Mouse (Mus musculus): ENCODE results near the gene Wdr25. TPM values are rescaled to one million over a fixed set of nuclear protein-coding genes. Genes with fewer than 3 reads are reported as not detected.
A peak's percentile ranks its signal among the peaks of the same experiment; 100 is the strongest.

Wdr25 gene
- polyA plus RNA-seq, 1 experiment, result not detected

- 60% methylated on average over 7 of the region's 7 CpGs for WGBS
- H3K4me1 ChIP-seq (ENCODE audit: control insufficient read depth, insufficient read depth, low read length), result peaks cover 27% of the 10 kb centered on the region
These were observed 65.1 kb downstream of the Wdr25 start for GRCm38 (mm10) chr12:108958483-108958882.

GRCm38 (mm10) chr12:108958991-108959638, 65.7 kb downstream of the Wdr25 start:
- 17% methylated on average over 23 of the region's 23 CpGs for WGBS
- Histone ChIP-seq H3K27ac (ENCODE audit: insufficient read depth, low read depth, low read length) (no peak overlapping the region), H3K4me1 (ENCODE audit: control insufficient read depth, insufficient read depth, low read length) (peaks cover 21% of the 10 kb centered on the region), H3K4me3 (ENCODE audit: insufficient read depth, low read depth, low read length) (peak overlapping the region; percentile 24)
- no peak for TF ChIP-seq POLR2A (IDR thresholded peaks at IDR 0.05; ENCODE audit: insufficient read depth, low read depth, low read length)
- TF ChIP-seq CTCF (IDR thresholded peaks at IDR 0.05; ENCODE audit: insufficient read depth, low read depth, low read length), result no peak

More at GRCm38 (mm10) chr12:108958483-108958882, 65.1 kb downstream of the Wdr25 start:
- Histone ChIP-seq H3K27ac (ENCODE audit: insufficient read depth, low read depth, low read length) (no peak overlapping the region), H3K4me3 (ENCODE audit: insufficient read depth, low read depth, low read length) (no peak overlapping the region)
- no peak for TF ChIP-seq CTCF (IDR thresholded peaks at IDR 0.05; ENCODE audit: insufficient read depth, low read depth, low read length)
- TF ChIP-seq POLR2A (IDR thresholded peaks at IDR 0.05; ENCODE audit: insufficient read depth, low read depth, low read length), result no peak

GRCm38 (mm10) chr12:108959639-108960219, 66.3 kb downstream of the Wdr25 start:
- Histone ChIP-seq H3K4me3 (ENCODE audit: insufficient read depth, low read depth, low read length) (peak overlapping the region; percentile 24; the same call in 1 of the 2 replicates), H3K27ac (ENCODE audit: insufficient read depth, low read depth, low read length) (no peak overlapping the region), H3K4me1 (ENCODE audit: control insufficient read depth, insufficient read depth, low read length) (peaks cover 20% of the 10 kb centered on the region)
- no peak for TF ChIP-seq POLR2A (IDR thresholded peaks at IDR 0.05; ENCODE audit: insufficient read depth, low read depth, low read length)
- no peak for TF ChIP-seq CTCF (IDR thresholded peaks at IDR 0.05; ENCODE audit: insufficient read depth, low read depth, low read length)
- 42% methylated on average over 12 of the region's 12 CpGs for WGBS

- no peak for TF ChIP-seq CTCF (IDR thresholded peaks at IDR 0.05; ENCODE audit: insufficient read depth, low read depth, low read length)
- 36% methylated on average over 10 of the region's 10 CpGs for WGBS
These were observed 66.8 kb downstream of the Wdr25 start for GRCm38 (mm10) chr12:108960225-108960624.

GRCm38 (mm10) chr12:108967631-108968030, 74.2 kb downstream of the Wdr25 start:
- TF ChIP-seq CTCF (IDR thresholded peaks at IDR 0.05; ENCODE audit: insufficient read depth, low read depth, low read length), result no peak
- no peak for TF ChIP-seq POLR2A (IDR thresholded peaks at IDR 0.05; ENCODE audit: insufficient read depth, low read depth, low read length)
- H3K4me1 ChIP-seq (ENCODE audit: control insufficient read depth, insufficient read depth, low read length), result peaks cover 6% of the 10 kb centered on the region
- H3K4me3 ChIP-seq (ENCODE audit: insufficient read depth, low read depth, low read length), result no peak overlapping the region
- 92% methylated on average over 4 of the region's 4 CpGs for WGBS
- no peak overlapping the region for H3K27ac ChIP-seq (ENCODE audit: insufficient read depth, low read depth, low read length)

More at GRCm38 (mm10) chr12:108960225-108960624, 66.8 kb downstream of the Wdr25 start:
- H3K27ac ChIP-seq (ENCODE audit: insufficient read depth, low read depth, low read length), result no peak overlapping the region
- no peak overlapping the region for H3K4me3 ChIP-seq (ENCODE audit: insufficient read depth, low read depth, low read length)
- peaks cover 20% of the 10 kb centered on the region for H3K4me1 ChIP-seq (ENCODE audit: control insufficient read depth, insufficient read depth, low read length)

- no peak for TF ChIP-seq CTCF (IDR thresholded peaks at IDR 0.05; ENCODE audit: insufficient read depth, low read depth, low read length)
- TF ChIP-seq POLR2A (IDR thresholded peaks at IDR 0.05; ENCODE audit: insufficient read depth, low read depth, low read length), result no peak
- H3K27ac ChIP-seq (ENCODE audit: insufficient read depth, low read depth, low read length), result no peak overlapping the region
- 49% methylated on average over 10 of the region's 10 CpGs for WGBS
- no peak overlapping the region for H3K4me3 ChIP-seq (ENCODE audit: insufficient read depth, low read depth, low read length)
- H3K4me1 ChIP-seq (ENCODE audit: control insufficient read depth, insufficient read depth, low read length), result peaks cover 6% of the 10 kb centered on the region
These were observed 74.6 kb downstream of the Wdr25 start for GRCm38 (mm10) chr12:108968031-108968430.

GRCm38 (mm10) chr12:108971446-108971845, 78.0 kb downstream of the Wdr25 start:
- TF ChIP-seq POLR2A (IDR thresholded peaks at IDR 0.05; ENCODE audit: insufficient read depth, low read depth, low read length) (no peak), CTCF (IDR thresholded peaks at IDR 0.05; ENCODE audit: insufficient read depth, low read depth, low read length) (no peak)
- H3K4me3 ChIP-seq (ENCODE audit: insufficient read depth, low read depth, low read length), result no peak overlapping the region
- H3K4me1 ChIP-seq (ENCODE audit: control insufficient read depth, insufficient read depth, low read length), result peaks cover 6% of the 10 kb centered on the region
- WGBS, result 89% methylated on average over 9 of the region's 9 CpGs
- H3K27ac ChIP-seq (ENCODE audit: insufficient read depth, low read depth, low read length), result no peak overlapping the region

- Histone ChIP-seq H3K4me3 (ENCODE audit: insufficient read depth, low read depth, low read length) (no peak overlapping the region), H3K27ac (ENCODE audit: insufficient read depth, low read depth, low read length) (no peak overlapping the region), H3K4me1 (ENCODE audit: control insufficient read depth, insufficient read depth, low read length) (peaks cover 6% of the 10 kb centered on the region)
- TF ChIP-seq CTCF (IDR thresholded peaks at IDR 0.05; ENCODE audit: insufficient read depth, low read depth, low read length), result no peak
- TF ChIP-seq POLR2A (IDR thresholded peaks at IDR 0.05; ENCODE audit: insufficient read depth, low read depth, low read length), result no peak
- 94% methylated on average over 14 of the region's 14 CpGs for WGBS
These were observed 78.8 kb downstream of the Wdr25 start for GRCm38 (mm10) chr12:108972234-108972633.

- WGBS, result 43% methylated on average over 10 of the region's 10 CpGs
- no peak overlapping the region for H3K27ac ChIP-seq (ENCODE audit: insufficient read depth, low read depth, low read length)
These were observed 86.5 kb downstream of the Wdr25 start for GRCm38 (mm10) chr12:108979977-108980376.

More at GRCm38 (mm10) chr12:108979977-108980376, 86.5 kb downstream of the Wdr25 start:
- peaks cover 13% of the 10 kb centered on the region for H3K4me1 ChIP-seq (ENCODE audit: control insufficient read depth, insufficient read depth, low read length)
- H3K4me3 ChIP-seq (ENCODE audit: insufficient read depth, low read depth, low read length), result no peak overlapping the region
- no peak for TF ChIP-seq POLR2A (IDR thresholded peaks at IDR 0.05; ENCODE audit: insufficient read depth, low read depth, low read length)
- TF ChIP-seq CTCF (IDR thresholded peaks at IDR 0.05; ENCODE audit: insufficient read depth, low read depth, low read length), result no peak

Data from olfactory bulb, adult 2 months (tissue).